Mouse (Mus musculus): ENCODE measurements around the gene Stx11.
"Not testable (repeated sequence)": the region's sequence is repeated elsewhere in the genome, so short reads cannot be mapped to it uniquely, and the experiment has no call there.

Gene Stx11

DNA sequence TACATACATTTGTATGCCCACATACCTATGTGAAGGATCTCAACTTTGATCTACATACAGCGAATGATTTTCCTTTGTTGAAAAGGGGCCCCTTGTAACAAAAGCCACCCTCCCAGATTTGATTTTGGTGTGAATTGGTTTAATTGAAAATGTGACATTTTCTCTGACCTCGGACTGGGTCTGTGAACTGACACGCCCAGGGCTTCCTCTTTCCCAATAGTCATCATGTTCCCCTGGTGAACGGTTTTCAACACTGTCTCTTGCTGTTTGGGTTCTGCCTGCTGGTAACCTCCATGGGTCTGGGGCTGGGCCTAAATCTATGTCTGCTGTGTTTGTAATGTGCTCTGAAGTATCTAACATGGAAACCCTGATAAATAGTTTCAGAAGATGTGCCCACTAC lies 6.8 kb downstream of the Stx11 start:
- no peak for DNase-seq

DNA sequence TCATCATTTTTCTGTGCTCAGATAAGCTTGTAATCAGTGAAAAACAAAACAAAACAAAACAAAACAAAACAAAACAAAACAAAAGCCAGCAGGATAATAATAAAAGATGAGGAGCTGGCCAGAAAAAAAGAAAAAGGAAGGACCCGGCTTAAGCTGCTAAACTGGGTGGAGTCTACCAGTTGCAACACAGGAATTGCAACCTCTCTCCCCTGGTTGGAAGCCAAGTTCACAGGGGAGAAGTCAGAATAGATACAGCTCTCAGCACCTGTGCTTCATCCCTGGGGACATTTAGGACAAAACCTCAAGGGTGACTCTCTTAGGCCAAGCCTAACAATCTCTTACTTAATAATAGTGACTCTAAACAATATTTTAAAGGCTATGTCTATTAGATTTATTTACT lies 8.3 kb downstream of the Stx11 start:
- DNase-seq = no peak

DNA sequence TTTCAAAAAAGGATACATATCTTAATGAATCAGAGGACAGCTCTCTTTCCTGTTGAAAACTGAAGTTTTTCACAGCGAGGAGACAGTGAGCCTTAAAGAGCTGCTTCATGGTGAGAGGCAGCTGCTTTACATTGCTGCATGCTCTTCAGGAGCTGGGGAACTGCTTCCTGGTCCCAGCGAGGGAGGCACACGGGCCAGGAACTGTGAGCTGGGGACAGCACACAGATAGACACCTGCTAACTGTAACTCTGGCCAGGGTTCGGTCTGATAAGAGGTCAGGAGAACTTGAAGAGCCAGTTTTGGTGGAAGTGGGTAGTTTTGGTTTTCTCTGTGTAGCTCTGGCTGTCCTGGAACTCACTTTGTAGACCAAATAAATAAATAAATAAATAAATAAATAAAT lies 12.7 kb downstream of the Stx11 start:
- DNase-seq = not testable (repeated sequence)

DNA sequence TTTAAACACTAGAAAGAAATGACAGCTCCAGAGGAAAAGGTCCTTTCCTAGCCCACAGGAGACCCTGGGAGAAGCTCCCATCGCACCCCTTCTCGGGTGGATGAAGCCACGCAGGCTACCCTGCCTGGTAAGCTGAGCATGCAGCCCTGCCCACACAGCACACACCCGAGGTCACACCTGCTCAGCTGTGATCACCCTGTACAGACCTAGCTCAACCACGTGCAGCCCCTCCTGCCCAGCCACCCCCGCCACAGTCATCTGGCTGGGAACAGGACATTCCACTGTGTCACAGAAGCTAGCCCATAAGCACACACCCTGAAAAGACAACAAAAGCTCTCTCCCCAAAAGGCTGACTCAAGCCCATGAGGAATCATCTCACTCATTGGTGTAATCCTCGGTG lies 14.8 kb downstream of the Stx11 start:
- no peak for DNase-seq

DNA sequence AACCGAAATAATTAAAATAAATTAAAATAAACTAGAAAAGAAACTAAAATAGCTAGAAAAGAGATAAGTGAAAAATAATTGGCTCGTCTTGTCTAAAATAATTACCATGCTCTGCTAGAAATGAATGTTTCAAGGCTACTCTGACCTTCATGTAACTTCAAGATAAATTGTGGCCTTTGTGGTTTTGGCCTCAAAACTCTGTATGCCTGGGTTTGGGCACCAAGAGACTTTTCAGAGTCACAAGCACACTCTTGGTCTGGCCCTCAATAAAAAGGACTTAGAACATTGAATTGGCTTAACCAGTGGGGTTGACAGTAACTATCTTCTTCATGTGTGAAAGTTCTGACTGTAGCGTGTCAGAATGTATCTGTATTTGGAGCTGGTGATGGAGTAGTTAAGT lies 16.5 kb downstream of the Stx11 start:
- no peak for DNase-seq

DNA sequence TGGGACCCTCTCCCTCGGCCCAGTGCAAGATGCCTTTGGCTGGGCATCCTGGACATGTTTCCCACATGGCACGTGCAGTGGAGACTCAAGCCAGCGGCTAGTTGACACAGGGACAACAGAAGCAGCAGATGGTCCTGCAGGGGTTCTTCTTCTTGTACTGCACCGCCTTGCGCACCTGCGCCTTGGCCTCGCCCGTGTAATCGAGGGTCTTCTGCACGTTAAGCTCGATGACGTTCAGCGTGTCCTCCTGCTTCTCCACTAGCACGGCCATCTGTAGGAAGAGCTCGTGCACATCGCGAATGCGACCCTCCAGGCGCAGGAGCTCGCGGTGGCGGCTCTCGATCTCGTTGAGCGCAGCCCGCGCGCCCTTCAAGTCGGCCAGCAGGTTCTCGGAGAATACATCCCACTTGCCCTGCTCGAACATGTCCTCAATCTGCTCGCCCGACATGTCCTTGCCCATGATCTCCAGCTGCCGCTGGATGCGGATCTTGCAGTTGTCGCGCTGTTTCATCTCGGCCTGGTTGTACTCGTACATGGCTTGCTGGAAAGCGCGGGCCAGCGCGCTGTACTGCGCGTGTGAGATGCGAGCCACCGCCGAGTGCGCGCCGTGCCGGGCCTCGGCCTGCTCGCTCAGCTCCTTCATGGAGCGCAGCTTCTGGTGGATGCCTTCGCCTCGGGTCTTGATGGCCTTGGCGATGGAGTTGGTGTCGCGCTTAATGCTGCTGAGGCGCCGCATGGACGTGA lies 22.9 kb downstream of the Stx11 start:
- no peak for DNase-seq

DNA sequence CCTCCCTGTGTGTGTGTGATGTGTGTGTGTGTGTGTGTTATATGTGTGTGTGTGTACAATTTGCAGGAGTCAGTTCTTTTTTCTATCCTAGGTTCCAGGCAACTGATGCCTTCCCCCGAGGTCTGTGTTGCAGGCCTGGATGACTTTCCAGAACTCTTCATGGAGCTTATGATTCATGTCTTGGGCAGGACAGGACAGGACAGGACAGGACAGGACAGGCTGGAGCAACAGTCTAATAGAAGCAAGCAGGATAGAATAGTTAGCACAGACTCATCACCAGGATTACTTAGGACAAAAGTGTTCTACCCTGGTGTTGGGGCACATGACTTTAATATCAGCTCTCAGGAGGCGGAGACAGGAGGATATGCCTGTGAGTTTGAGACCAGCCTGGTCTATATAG lies 25.3 kb downstream of the Stx11 start:
- no peak for DNase-seq

DNA sequence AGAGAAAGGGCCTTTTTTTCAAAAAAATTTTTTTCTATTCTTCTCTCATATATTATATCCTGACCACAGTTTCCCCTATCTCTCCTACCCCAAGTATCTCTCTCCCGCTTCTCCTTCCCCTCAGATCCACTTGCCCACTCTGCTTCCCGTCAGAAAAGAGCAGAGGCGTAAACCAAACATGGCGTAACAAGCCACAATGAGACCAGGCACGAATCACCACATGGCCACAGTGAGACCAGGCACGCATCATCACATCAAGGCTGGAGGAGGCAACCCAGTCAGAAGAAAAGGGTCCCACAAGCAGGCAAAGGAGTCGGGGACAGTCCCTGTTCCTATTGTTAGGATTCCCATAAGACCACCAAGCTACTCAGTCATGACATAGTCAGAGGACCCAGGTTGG lies 28.0 kb downstream of the Stx11 start:
- no peak for DNase-seq

DNA sequence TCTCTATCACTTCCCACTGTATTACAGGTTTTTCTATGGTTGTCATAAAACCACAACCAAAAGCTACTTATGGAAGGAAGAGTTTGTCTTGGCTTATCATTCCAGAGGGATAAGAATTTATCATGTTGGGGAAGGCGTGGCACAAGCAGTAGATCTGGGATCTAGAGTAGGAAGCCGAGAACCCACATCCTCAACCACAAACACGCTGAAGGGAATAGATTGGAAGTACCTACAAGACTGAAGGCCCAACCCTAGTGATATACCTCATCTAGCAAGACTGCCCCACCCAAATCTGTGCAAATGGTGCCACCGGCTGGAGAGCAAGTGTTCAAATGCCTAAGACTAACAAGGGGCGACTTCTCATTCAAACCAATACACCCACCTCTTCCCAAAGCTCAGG lies 28.5 kb downstream of the Stx11 start:
- DNase-seq = no peak

DNA sequence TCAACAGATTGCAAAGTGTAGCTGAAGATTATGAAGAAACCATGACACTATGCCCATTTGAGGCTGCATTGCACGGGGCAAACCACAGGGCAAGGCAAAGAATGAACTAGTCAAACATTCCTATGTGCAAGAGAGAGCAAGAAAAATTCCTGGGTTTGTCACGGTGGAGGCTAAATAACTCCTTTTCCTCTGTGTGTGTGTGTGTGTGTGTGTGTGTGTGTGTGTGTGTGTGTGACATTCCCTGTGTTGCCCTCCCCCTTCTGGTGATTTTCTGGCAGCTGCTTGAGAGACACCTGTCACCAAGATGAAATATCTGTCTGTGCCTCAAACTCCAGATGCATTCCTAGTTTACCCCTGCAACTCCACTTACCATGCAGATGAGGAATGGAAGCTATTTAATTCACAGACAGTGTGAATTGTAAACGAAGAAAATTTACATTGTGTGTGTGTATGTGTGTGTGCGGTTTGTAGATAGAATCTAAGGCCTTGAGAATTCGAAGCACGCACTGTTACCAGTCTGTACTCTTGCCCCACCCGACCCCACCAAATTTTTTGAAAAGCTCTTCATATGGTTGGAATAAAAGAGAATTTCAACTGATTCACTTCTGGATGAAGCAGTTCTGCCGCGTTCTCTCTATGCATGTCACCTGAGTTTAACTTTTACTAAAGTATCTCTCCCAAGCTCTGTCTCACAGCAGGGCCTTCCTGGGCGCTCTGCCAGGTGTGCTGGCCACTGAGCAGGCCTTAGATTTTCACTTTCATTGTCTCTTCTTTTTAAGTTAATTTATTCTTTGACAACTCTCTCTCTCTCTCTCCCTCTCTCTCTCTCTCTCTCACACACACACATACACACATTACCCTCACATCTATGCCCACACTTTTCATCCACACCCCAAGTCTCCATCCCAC lies 32.4 kb downstream of the Stx11 start:
- DNase-seq = no peak

DNA sequence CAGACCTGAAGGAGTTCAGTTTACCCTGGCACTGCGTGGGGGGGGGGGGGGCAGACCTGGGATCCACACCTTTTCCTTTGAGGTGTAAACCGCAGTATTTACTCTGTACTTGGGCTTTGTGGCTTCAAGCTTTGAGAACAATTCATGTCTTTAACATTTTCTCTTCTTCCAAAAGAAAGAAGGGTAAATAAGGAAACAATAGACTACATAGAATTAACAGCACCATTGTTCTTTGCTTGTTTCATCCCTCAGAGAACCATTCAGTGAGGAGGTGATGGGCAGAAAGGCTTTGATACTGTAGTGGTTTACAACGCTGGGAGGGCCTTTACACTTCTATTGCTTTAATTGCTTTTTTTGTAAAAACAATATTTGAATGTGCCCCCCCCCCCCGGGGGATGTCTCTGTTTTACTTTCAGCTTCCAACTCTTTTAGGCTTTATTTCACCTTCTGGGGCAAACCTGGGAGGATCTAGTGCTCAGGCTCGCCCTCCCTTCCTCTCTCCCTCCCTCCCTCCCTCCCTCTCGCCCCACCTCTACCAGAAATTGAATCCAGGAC lies 33.7 kb downstream of the Stx11 start:
- no peak for DNase-seq

DNA sequence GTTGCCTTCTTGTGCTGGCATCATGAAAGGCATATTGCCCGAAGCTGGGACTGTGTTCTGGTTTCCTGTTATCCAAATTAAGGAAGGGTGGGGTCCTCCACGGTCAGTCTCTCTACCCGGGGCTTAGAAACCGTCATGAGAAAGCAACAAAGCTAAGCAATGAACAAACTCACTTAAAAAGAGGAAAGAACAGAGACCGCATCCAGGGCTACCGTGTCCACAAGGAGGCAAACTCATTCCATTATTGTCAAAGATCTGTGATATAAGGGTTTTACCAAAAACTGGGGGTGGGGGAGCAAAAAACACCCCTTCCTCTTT lies 34.3 kb downstream of the Stx11 start:
- no peak for DNase-seq

DNA sequence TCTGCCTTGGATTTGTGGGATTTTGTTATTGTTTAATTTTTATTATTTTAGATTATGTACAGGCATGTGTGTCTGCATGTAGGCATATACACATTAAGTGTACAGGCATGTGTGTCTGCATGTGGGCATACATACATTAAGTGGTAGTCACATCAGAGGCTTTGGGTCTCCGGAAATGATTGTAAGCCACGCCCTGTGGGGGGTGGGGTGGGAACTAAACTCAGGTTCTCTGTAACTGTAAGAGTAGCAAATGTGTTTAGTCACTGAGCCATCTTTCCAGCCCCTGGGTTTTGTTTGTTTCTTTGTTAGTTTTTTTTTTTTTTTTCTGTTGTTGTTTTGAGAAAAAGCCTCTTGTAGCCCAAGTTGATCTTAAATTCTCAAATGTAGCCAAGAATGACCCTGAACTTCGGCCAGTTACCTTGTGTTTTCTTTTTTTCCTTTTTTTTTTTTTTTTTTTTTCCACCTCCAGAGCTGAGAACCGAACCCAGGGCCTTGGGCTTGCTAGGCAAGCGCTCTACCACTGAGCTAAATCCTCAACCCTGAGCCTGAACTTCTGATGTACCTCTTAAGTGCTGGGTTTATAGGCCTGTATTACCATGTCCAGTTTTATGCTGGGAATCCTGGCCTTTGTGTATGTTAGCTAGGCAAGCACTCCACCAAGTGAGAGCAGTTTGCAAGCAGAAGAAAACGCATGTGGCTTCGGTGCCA lies 34.8 kb downstream of the Stx11 start:
- DNase-seq = peak in 1 of 2 experiments; percentile 10

DNA sequence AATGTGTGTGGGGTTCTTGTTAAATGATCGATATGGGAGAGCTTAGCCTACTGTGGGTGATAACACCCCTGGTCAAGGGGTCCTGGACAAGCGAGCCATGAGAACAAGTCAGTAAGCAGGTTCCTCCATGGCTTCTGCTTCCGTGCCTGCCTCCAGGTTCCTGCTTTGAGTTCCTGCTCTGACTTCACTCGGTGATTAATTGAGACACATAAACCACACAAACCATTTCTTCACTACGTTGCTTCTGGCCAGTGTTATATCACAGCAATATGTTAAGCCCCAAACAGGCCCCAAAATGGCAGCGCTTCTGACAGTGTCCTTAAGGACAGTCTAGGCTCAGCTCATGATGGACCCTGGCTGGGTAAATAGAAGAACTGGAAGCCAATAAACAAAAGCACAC lies 35.9 kb downstream of the Stx11 start:
- DNase-seq = no peak

DNA sequence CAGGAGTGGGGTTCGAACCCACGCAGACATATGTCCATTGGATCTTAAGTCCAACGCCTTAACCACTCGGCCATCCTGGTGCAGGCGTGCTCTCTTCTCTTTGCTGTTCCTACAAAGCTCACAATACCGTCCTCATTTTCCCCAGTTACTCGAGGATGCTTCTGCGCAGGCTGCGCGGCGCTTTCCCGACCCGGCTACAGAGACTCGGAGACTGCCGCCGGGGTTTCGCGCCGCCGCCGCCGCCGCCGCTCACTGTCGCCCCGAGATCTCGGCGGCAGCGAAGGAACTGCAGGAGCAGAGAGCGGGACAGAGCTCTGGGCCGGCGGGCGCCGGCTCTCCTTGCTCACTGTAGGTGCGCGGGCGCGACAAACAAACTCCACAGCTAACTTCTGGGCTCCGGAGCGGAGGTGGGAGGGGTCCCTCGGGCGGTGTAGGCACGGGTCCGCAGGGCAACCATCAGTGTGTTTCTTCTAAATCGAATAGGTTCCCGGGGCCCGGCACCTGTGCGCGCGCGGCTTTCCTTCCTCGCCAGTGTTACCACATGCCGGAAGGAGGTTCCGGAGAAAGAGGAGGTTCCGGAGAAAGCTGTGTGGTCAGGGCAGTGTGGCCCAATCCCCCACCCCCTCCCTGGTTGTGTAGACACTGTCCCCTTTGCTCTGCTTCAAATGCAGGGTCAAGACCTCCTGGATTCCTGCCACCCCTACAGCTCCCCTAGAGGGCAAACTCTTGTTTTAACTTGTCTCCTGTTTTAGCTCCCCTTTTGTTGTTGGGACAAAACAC lies 41.3 kb downstream of the Stx11 start:
- peak; percentile 96 for DNase-seq

DNA sequence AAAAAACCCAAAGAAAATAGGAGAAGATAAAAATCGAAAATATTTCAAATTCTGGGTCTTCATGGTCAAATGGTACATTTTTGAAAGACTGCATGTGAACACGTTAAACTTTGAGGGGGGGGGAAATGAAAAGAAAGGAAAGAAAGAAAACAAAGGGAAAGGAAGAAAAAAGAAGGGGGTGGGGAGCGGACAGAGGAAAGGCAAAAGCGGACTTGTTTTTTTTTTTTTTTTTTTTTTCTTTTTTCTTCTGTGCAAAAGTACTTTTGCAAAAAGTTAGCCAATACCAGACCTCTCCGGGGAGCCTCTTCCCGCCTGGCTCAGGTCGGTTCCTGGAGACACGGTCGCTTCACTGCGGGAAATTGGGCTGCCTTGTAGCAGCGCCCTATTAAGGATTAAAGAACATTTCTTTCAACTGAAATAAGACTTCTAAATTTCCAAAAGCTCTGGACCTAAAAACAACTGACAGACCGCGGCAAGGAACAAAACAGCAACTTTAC lies 42.0 kb downstream of the Stx11 start:
- no peak for DNase-seq

DNA sequence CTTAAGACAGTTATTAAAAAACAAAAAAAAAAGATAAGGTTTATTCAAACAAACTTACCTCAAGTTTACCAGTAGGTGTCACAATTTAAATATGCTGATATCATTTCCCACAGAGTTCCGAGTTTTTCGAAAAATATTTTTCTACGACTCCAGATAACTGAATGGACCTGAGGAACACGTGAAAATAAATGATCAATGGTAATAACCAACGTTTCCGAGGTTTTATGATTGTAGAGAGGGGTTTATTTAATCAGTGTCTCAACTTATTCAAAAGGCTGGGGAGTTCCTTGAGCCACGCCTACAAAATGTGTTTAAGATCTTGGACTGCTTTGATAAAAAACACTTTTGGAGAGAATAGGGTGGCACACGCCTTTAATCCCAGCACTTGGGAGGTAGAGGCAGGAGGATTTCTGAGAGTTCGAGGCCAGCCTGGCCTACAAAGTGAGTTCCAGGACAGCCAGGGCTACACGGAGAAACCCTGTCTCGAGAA lies 42.5 kb downstream of the Stx11 start:
- DNase-seq = peak; percentile 58 to 62

DNA sequence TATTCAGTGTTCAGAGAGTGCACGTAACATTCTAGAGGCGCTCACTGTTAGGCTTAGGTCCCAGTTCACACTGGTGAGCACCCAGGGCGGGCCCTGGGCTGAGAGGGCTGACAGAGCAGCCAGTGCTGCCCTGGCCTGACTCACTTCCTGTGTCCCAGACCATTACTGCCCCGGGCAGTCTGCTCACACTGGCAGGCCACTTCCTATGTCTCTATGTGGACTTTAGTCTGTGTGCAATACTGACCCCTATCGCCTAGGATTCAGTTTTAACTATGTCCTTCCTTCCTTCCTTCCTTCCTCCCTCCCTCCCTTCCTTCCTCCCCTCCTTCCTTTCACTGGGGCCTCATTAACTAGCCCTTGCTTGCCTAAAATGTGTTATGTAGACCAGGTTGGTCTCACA lies 44.8 kb downstream of the Stx11 start:
- no peak for DNase-seq

DNA sequence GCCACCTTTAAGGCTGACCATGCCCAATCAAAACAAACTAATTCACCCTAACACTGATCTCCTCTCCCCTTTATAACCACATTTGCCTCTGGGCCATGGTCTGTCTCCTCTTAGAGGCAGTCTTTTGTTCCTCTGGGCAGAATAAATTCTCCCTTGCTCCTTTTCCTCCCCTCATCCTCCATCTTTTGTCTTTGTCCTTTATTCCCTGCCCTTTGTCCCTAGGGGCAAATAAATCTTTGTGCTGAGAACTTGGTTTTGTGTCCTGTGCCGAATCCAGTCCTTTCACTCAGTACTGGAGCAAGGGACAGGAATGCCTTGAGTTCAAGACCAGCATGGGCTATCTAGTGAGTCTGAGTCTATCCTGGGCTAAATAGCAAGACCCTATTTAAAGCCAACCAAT lies 46.5 kb downstream of the Stx11 start:
- DNase-seq = no peak

DNA sequence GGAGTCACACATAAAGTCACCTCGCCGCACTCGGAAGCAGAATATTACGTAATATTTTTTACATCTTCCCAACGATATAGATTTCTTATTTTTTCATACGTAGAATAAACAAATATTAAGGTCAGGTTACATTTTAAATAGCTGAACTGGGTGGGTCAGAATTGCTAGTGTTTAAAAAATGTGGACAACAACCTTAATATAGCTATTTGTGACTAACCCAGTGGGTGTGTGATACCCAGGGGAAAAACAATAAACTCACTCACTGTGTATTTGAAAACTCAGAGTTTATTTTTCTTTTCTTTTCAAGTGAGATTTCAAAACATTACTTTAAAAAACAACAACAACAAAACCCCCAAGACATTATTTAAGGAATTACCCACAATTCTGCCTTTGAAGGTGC lies 47.7 kb downstream of the Stx11 start:
- DNase-seq = no peak

DNA sequence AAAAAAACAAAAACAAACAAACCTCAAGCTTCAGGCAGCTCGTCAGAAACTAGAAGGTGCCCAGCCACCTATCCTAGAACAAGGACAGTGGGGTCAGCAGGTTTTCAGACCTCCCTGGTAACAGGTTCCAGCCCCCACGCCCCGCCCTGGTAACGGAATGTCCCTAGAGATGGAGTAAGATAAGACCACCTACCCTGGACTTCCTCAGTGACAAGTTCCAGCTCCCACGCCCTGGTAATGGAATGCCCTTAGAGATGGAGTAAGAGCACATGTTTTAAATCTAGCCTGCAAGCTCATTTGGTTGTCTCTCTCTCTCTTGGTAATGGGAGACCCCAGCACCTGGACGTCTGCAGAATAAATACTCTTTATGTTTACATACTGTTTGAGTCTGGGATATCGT lies 48.3 kb downstream of the Stx11 start:
- no peak for DNase-seq

DNA sequence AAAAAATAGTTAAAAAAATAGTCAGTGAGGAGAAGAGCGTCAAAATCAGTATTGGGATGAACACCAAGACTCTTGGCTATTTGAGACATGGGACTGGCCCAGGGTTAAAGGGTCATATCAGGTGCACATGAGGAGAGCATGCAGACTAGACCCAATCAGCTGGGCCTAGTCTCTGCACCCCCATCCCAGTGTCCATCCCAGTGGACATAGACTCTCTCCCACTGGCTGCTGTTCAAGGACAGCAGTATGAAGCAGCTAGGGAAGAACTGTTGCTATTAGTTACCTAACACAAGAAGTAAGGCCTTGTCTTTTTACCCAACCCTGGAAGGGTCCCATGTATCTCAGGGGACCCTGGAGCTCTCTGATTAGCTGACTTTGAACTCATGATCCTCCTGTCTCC lies 49.9 kb downstream of the Stx11 start:
- no peak for DNase-seq
